Mouse (Mus musculus): ENCODE results near the gene Gm49027.

The Gm49027 gene

DNA sequence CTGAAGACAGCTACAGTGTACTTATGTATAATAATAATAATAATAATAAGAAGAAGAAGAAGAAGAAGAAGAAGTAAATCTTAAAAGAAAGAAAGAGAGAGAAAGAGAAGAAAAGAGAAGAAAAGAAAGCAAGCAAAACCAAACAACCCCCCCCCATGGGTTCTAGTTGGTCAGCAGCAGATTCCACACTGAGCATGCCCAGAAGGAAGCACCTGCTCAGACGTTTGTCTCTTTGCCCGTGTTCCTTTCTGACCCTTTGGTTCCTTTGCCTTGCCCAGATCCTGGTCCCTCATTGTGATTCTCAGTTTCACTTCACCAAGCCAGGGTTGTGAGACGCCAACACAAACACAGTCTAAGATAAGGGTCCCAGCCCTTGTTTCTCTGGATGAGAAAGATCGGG, 23.3 kb downstream of the Gm49027 start:
- DNase-seq (ENCODE audit: low read depth) = no peak

DNA sequence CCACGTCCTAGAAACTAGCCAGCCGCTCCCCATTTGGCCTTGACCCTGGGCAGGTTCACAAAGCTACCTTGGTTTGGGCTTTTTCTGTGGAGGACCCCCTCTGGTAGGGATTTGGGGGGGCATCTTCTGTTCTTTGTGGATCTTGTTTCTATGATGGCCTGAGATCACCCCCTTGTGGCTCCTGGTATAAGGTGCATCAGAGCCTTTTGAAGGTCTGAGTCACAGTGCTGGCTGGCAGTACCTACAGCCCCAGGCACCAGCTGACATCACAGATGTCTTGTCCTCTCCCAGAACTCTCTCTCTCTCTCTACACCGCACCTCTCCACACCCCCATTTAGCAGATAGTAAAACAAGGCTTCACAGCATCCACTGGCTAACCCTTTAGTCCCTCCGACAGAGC, 25.6 kb downstream of the Gm49027 start:
- no peak for DNase-seq (ENCODE audit: low read depth)

DNA sequence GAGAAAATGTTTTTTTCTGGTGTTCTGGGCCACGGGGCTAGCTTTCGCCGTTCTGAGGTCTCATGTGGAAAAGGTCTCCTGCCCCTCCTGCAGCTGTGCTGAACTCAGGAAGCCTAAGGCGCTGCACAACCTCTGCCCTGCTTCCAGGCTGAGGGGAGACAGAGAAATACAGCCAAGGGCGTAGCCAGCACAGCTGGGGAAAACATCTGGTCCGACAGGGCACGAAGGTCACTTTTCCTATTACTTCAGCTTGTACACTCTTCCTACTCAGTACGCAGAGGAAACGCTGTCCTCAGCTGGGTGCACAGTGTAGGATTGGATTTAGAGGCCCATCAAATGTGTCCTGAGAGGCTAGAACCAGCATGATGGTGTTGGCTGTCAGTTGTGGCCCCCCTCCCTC, 35.4 kb downstream of the Gm49027 start:
- DNase-seq (ENCODE audit: low read depth) = no peak

DNA sequence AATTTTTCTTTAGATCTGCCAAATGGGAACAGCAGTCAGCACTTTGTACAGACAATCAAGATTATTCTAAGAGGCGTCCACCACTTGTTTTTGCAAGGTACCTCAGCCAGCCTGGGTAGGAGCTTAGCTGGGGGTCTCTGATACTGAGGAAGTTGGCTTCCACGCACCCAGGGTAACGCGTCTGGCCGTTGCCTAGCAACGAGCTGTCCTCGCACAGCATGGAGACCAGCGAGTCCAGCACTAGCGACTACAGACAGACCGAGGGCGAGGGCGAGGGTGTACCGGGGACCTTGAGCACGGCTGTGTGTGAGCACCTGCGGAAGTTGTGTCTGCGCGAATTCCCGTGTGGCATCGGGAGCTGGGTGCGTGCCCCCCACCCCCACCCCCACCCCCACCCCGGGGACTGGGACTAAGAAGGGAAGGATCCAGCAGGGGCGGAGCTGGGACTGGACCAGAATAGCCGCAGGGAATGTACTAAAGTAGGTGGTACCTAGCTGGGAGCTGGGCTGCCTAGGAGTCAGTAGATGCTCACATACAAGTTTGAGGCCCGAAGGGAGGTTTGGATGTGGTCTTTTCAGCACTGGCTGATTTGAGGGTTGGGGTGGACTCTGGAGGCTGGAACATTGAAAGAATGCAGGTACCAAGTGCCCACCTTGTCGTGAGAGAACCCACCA, 36.0 kb downstream of the Gm49027 start, which contains the start of the genes Lrrc43 and Il31:
Lrrc43 (plus strand) TSS at position 194 of the 674 bp plus-strand sequence.
Il31 (minus strand) TSS at position 378 of the 674 bp plus-strand sequence.
- no peak for DNase-seq (ENCODE audit: low read depth)

DNA sequence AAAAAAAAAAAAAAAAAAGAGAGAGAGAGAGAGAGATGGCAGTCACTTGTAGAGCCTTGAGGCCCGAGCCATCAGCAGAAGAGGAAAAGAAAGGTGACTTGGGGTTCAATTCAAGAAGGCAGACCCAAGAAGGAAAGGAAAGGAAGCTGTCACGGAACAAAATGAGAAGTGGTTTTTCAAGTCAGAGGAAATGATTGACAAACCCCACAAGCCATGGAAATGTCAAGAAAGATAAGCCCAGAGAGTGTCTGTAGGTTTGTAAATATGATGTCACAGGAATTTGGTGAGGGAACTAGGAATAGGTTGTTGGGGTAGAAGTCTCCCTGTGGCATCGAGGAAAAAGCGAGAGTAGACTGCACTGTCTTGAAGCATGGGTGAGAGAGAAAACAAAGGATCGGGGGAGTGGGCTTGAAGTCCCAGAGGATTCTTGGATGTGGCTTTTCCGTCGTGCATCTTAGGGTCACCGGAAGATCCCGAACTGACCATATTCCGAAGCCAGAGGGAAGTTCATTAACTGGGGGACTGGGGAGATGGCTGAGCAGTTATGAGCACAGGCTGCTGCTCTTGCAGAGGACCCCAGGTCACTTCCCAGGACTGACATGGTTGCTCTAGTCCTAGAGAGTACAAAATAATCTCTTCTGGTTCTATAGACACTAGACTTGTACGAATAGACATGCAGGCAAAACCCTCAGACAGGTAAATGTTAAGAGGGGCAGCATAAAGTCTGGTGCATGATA, 37.5 kb downstream of the Gm49027 start:
- DNase-seq (ENCODE audit: low read depth) = no peak

DNA sequence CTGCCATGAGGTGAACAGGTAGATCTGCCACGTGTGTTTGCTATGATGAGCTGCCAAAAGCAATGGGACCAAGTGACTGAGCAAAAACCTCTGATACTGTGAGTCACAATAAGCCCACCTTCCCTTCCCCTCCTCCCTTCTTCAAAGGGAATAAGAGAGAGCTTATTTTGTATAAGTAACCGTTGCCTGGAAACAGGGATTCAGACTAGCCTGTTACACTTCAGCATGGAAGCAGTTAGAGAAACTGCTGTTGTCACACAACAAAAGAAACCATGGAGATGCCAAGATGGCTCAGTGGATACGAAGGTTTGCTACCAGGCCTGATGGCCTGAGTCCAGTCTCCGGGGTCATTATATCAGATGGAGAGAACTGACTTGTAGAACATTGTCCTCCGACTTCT, 51.5 kb downstream of the Gm49027 start:
- DNase-seq (ENCODE audit: low read depth) = no peak

DNA sequence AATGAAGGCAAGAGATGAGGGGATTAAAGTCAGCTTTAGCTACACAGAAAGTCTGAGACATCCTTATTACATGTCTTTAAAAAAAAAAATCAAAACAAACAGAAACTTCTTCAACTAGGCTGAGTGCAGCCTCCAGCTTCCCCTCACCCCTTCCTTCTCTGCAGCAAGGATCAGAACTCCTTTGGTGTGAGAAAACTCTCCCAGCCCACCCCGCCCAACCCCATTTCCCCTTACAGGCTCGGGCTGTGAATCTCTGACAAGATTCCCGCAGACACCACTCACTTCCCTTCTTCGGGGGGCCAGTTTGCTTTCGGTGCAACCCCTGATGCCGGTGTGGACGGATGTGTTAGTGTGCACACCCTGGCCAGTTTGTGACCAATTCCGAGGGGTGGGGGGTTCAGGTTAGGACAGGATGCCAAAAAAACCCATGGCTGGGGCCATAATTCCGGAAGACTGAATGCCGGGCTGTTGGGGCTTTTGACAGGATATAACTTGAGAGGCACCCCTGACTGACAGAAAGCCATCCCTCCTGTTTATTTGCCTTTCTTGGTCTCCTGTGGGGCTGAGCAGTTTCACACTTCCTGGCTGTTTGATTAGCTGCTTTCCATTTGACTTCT, 54.4 kb downstream of the Gm49027 start:
- no peak for DNase-seq (ENCODE audit: low read depth)

DNA sequence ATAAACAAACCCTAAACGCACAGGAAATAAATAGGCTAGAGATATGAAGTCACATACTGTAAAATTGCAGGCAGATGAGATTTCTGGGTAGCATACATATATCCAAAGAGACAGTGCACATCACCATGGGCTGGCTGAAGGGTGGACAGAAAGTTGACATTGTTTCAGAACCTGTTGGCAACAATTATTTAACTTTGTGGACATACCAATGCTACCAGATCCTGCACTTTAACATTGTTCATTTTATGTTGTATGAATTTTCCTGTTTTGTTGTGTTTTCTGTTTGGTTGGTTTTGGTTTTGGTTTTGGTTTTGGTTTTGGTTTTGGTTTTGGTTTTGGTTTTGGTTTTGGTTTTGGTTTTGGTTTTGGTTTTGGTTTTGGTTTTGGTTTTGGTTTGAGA, 60.6 kb downstream of the Gm49027 start:
- DNase-seq (ENCODE audit: low read depth) = no peak

All from fibroblast of lung, adult 2 months (primary cell).